Mouse (Mus musculus) intestine, embryonic 16.5 days (tissue): ENCODE results near the gene Tbc1d9b. TPM values are rescaled to one million over a fixed set of nuclear protein-coding genes. Genes with fewer than 3 reads are reported as not detected.

Experiments
- ATAC-seq: fragments of 200-750 bp; cut with Nextera tagmentation; 2 replicates; pipeline ENCODE4 v1.8.0; 2017; ENCODE audit warnings: moderate TSS enrichment, moderate library complexity
- H3K27ac ChIP-seq: fragments of 300-500 bp; sonication (generic); 2 replicates; pipeline ENCODE4 v1.5.1; 2014; ENCODE audit warnings: mild to moderate bottlenecking, low read length
- H3K27me3 ChIP-seq: fragments of 300-500 bp; sonication (generic); replicated peaks from 2 replicates; pipeline ENCODE4 v1.6.1; 2014; ENCODE audit warnings: low read length, control low read depth, mixed read lengths; ENCODE audit not compliant: control insufficient read depth, insufficient read depth
- H3K36me3 ChIP-seq: fragments of 300-500 bp; sonication (generic); 2 replicates; pipeline ENCODE4 v1.6.1; 2014; ENCODE audit warnings: low read length, control low read depth; ENCODE audit not compliant: control insufficient read depth, insufficient read depth
- H3K4me1 ChIP-seq: fragments of 300-500 bp; sonication (generic); 2 replicates; pipeline ENCODE4 v1.6.1; 2014; ENCODE audit warnings: low read length, control low read depth, mixed read lengths; ENCODE audit not compliant: control insufficient read depth, insufficient read depth
- H3K4me2 ChIP-seq: fragments of 300-500 bp; sonication (generic); 2 replicates; pipeline ENCODE4 v1.6.1; 2014; ENCODE audit warnings: low read depth, low read length, control low read depth
- H3K4me3 ChIP-seq: fragments of 300-500 bp; sonication (generic); 2 replicates; pipeline ENCODE4 v1.5.1; 2014; ENCODE audit warnings: mild to moderate bottlenecking, low read length
- H3K9ac ChIP-seq: fragments of 300-500 bp; sonication (generic); 2 replicates; pipeline ENCODE4 v1.6.1; 2014; ENCODE audit warnings: low read depth, low read length
- H3K9me3 ChIP-seq: fragments of 300-500 bp; sonication (generic); 2 replicates; pipeline ENCODE4 v1.6.1; 2016; ENCODE audit warnings: low read length, control low read depth; ENCODE audit not compliant: control insufficient read depth
- WGBS: fragments of 180-500 bp; shearing (Covaris S2); extraction: QIAGEN DNeasy Blood & Tissue Kit; methylation state at CpG from one replicate; pipeline ENCODE4 v1.1.7; 2014; 5-methylcytosine and 5-hydroxymethylcytosine counted together
- polyA plus RNA-seq: library from polyadenylated mRNA; unstranded; fragments of >200 nt; fragmentation: Nextera tagmentation; extraction: Ambion mirVana; gene quantifications from 2 replicates; pipeline ENCODE4 v1.2.1, GENCODE M21; 2015

The Tbc1d9b gene
- polyA plus RNA-seq, 1 experiment from 2014 or later: 29.9 TPM

DNA sequence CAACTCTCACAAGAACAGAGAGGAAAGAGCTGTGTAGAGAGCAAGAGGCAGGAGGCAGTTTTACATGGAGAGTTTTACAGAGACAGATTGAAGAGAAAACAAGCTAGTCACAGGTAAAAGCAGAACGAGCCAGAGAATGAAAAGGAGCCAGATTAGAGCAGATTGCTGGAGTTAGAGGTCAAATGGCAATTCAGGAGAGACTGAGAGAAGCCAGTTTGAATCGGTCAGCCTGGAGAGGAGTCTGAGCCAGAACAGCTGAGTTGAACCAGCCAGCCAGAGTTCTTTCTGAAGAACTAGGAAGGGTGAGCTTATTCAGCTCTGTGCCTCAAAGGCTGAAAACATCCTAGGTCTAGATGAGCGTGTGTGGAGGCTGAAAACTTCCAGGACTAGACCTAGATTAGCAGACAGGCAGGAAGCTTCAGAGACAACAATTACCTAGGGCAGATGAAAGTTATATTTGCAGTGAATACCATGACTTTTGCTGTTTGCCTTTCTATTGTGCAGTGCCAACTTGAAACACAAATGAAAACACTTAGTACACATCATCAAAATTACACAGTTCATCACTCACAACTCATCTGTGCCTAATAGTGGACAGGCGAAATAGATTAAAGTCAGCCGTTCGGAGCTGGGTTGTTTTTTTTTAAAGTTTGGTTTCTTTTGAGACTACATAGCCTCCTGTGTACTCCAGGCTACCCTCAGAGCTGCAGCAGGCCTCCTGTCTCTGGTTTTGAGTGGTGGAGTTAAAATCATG lies 49.5 kb downstream of the Tbc1d9b start:
- no peak for ATAC-seq
- Histone ChIP-seq H3K4me2 (no peak overlapping the region), H3K36me3 (no peaks in the 10 kb centered on the region), H3K9ac (no peak overlapping the region), H3K4me1 (no peaks in the 10 kb centered on the region; the same call in 1 of the 2 replicates), H3K9me3 (no peaks in the 10 kb centered on the region), H3K27ac (no peak overlapping the region), H3K27me3 (no peaks in the 10 kb centered on the region), H3K4me3 (no peak overlapping the region)
- 82% methylated on average over 6 of the region's 6 CpGs for WGBS

GRCm38 (mm10) chr11:50182702-50183101 lies 51.5 kb downstream of the Tbc1d9b start:
- ATAC-seq: no peak

GRCm38 (mm10) chr11:50184788-50185187 lies 53.6 kb downstream of the Tbc1d9b start:
- H3K27ac ChIP-seq: no peak overlapping the region
- 85% methylated on average over 3 of the region's 3 CpGs for WGBS
- no peak for ATAC-seq
- no peak overlapping the region for H3K4me3 ChIP-seq
- H3K27me3 ChIP-seq: no peaks in the 10 kb centered on the region
- H3K9ac ChIP-seq: no peak overlapping the region
- H3K9me3 ChIP-seq: no peaks in the 10 kb centered on the region
- no peaks in the 10 kb centered on the region for H3K4me1 ChIP-seq
- no peaks in the 10 kb centered on the region for H3K36me3 ChIP-seq
- no peak overlapping the region for H3K4me2 ChIP-seq

More at GRCm38 (mm10) chr11:50182702-50183101, 51.5 kb downstream of the Tbc1d9b start:
- H3K27me3 ChIP-seq: no peaks in the 10 kb centered on the region
- no peaks in the 10 kb centered on the region for H3K9me3 ChIP-seq
- no peak overlapping the region for H3K4me3 ChIP-seq
- H3K4me1 ChIP-seq: no peaks in the 10 kb centered on the region
- no peaks in the 10 kb centered on the region for H3K36me3 ChIP-seq
- no peak overlapping the region for H3K9ac ChIP-seq
- H3K4me2 ChIP-seq: no peak overlapping the region
- no peak overlapping the region for H3K27ac ChIP-seq
- 71% methylated on average over 4 of the region's 4 CpGs for WGBS

GRCm38 (mm10) chr11:50188682-50189081 lies 57.5 kb downstream of the Tbc1d9b start:
- 0 out of 2 replicates have a peak, but pooled peaks have one; percentile 42 for ATAC-seq
- Histone ChIP-seq H3K36me3 (no peaks in the 10 kb centered on the region), H3K9ac (no peak overlapping the region), H3K4me3 (no peak overlapping the region), H3K27me3 (no peaks in the 10 kb centered on the region), H3K27ac (no peak overlapping the region), H3K4me1 (no peaks in the 10 kb centered on the region), H3K9me3 (no peaks in the 10 kb centered on the region), H3K4me2 (no peak overlapping the region)
- 47% methylated on average over 7 of the region's 7 CpGs for WGBS

- WGBS: 55% methylated on average over 4 of the region's 4 CpGs
- H3K27ac ChIP-seq: no peak overlapping the region
- H3K4me3 ChIP-seq: no peak overlapping the region
- no peak for ATAC-seq
- no peaks in the 10 kb centered on the region for H3K9me3 ChIP-seq
- no peaks in the 10 kb centered on the region for H3K27me3 ChIP-seq
- no peaks in the 10 kb centered on the region for H3K4me1 ChIP-seq
- no peak overlapping the region for H3K9ac ChIP-seq
- no peak overlapping the region for H3K4me2 ChIP-seq
- H3K36me3 ChIP-seq: no peaks in the 10 kb centered on the region
Observed at GRCm38 (mm10) chr11:50190362-50190761, 59.2 kb downstream of the Tbc1d9b start.

DNA sequence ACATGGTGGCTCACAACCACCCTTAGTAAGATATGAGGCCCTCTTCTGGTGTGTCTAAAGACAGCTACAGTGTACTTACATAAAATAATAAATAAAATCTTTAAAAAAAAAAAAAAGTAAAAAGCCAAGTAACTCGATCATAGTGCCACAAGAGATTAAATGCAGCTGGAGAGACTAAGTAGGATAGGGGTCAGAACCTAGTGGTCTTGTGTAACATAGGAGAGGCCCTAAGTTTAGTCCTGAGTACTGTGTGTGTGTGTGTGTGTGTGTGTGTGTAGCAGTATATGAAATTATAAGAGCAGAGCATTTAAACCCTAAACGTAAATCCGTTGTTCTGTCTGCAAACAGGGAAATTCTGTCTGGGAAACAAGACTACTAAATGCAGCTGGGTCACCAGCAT lies 61.1 kb downstream of the Tbc1d9b start:
- 74% methylated on average over 3 of the region's 3 CpGs for WGBS
- Histone ChIP-seq H3K36me3 (no peaks in the 10 kb centered on the region), H3K4me1 (no peaks in the 10 kb centered on the region), H3K4me2 (no peak overlapping the region), H3K9me3 (no peaks in the 10 kb centered on the region), H3K27ac (no peak overlapping the region), H3K9ac (no peak overlapping the region), H3K27me3 (no peaks in the 10 kb centered on the region), H3K4me3 (no peak overlapping the region)
- ATAC-seq: no peak

GRCm38 (mm10) chr11:50194070-50194469 lies 62.9 kb downstream of the Tbc1d9b start:
- Histone ChIP-seq H3K4me1 (no peaks in the 10 kb centered on the region), H3K9ac (no peak overlapping the region), H3K4me3 (no peak overlapping the region), H3K4me2 (no peak overlapping the region), H3K36me3 (peaks cover 3% of the 10 kb centered on the region), H3K27ac (no peak overlapping the region; the same call in 1 of the 2 replicates), H3K27me3 (no peaks in the 10 kb centered on the region), H3K9me3 (no peaks in the 10 kb centered on the region)
- peak; percentile 58 for ATAC-seq
- WGBS: 61% methylated on average over 7 of the region's 7 CpGs

GRCm38 (mm10) chr11:50194793-50195192 lies 63.6 kb downstream of the Tbc1d9b start:
- Histone ChIP-seq H3K36me3 (peaks cover 11% of the 10 kb centered on the region), H3K9me3 (no peaks in the 10 kb centered on the region), H3K27me3 (no peaks in the 10 kb centered on the region), H3K9ac (no peak overlapping the region), H3K4me3 (no peak overlapping the region), H3K4me2 (no peak overlapping the region), H3K4me1 (no peaks in the 10 kb centered on the region), H3K27ac (no peak overlapping the region)
- ATAC-seq: peak; percentile 70
- 57% methylated on average over 4 of the region's 4 CpGs for WGBS

GRCm38 (mm10) chr11:50197500-50197899 lies 66.3 kb downstream of the Tbc1d9b start:
- no peaks in the 10 kb centered on the region for H3K9me3 ChIP-seq
- 85% methylated on average over 4 of the region's 4 CpGs for WGBS
- H3K4me1 ChIP-seq: no peaks in the 10 kb centered on the region
- H3K9ac ChIP-seq: no peak overlapping the region
- H3K36me3 ChIP-seq: peaks cover 32% of the 10 kb centered on the region
- H3K4me2 ChIP-seq: no peak overlapping the region
- no peak for ATAC-seq
- no peak overlapping the region; the same call in 1 of the 2 replicates for H3K27ac ChIP-seq
- H3K4me3 ChIP-seq: no peak overlapping the region
- no peaks in the 10 kb centered on the region for H3K27me3 ChIP-seq
